Mouse (Mus musculus) liver, embryonic 12.5 days (tissue): ENCODE results near the gene Bax. TPM values are rescaled to one million over a fixed set of nuclear protein-coding genes. Genes with fewer than 3 reads are reported as not detected.

Source experiments
- microRNA-seq: library from miRNA; unstranded; fragments of <30 nt; microRNA quantifications from one replicate; pipeline ENCODE4, GENCODE M21; 2017
- polyA plus RNA-seq: library from polyadenylated mRNA; unstranded; fragments of >200 nt; fragmentation: Nextera tagmentation; extraction: Ambion mirVana; gene quantifications from 2 replicates; pipeline ENCODE4 v1.2.1, GENCODE M21; 2016

Bax gene
- polyA plus RNA-seq, 1 experiment from 2014 or later = 155 TPM

Small RNA genes within 50 kb of the gene (microRNA-seq; reads per million reads assigned to microRNA genes)
- 1.1 reads per million for gene Gm22133

Other genes starting within 250 kb of the Bax start
- gene Cd37, start 227.8 kb downstream of the Bax start, polyA plus RNA-seq = 14.0 and 14.6 TPM in 2 replicates
- not detected in 2 replicates for gene Slc6a16, start 225.8 kb downstream of the Bax start, polyA plus RNA-seq
- not detected in 2 replicates for gene Slc6a21, start 189.4 kb downstream of the Bax start, polyA plus RNA-seq
- gene Trpm4, start 133.1 kb downstream of the Bax start, polyA plus RNA-seq = 1.2 and 2.2 TPM in 2 replicates
- 0.08 and 0.23 TPM in 2 replicates for gene Hrc, start 131.6 kb downstream of the Bax start, polyA plus RNA-seq
- gene Ppfia3, start 99.9 kb downstream of the Bax start, polyA plus RNA-seq = 0.37 and 0.45 TPM in 2 replicates
- gene Lin7b, start 96.3 kb downstream of the Bax start, polyA plus RNA-seq = 0.38 TPM in 1 of 2 replicates, not detected in the other
- 170 and 179 TPM in 2 replicates for gene Snrnp70, start 71.2 kb downstream of the Bax start, polyA plus RNA-seq
- 0.05 and 0.10 TPM in 2 replicates for gene Kcna7, start 61.2 kb downstream of the Bax start, polyA plus RNA-seq
- gene Ntf5, start 53.2 kb downstream of the Bax start, polyA plus RNA-seq = 0.81 and 0.87 TPM in 2 replicates
- not detected in 2 replicates for gene Lhb, start 46.1 kb downstream of the Bax start, polyA plus RNA-seq
- 8.6 and 10.2 TPM in 2 replicates for gene Gys1, start 32.1 kb downstream of the Bax start, polyA plus RNA-seq
- gene Ruvbl2, start 28.8 kb downstream of the Bax start, polyA plus RNA-seq = 135 and 141 TPM in 2 replicates
- gene Ftl1, start 7.0 kb downstream of the Bax start, polyA plus RNA-seq = 7,751 and 8,218 TPM in 2 replicates
- gene Tulp2, start 15.0 kb upstream of the Bax start, polyA plus RNA-seq = 1.9 and 2.0 TPM in 2 replicates
- not detected in 2 replicates for gene Gm45808, start 19.9 kb upstream of the Bax start, polyA plus RNA-seq
- 2.8 and 3.1 TPM in 2 replicates for gene Dhdh, start 21.9 kb upstream of the Bax start, polyA plus RNA-seq
- gene Nucb1, start 43.5 kb upstream of the Bax start, polyA plus RNA-seq = 140 and 146 TPM in 2 replicates
- 157 and 165 TPM in 2 replicates for gene Ppp1r15a, start 59.4 kb upstream of the Bax start, polyA plus RNA-seq
- gene Plekha4, start 59.4 kb upstream of the Bax start, polyA plus RNA-seq = 0.80 and 0.87 TPM in 2 replicates
- 1.5 and 1.8 TPM in 2 replicates for gene Hsd17b14, start 88.0 kb upstream of the Bax start, polyA plus RNA-seq
- gene Bcat2, start 103.3 kb upstream of the Bax start, polyA plus RNA-seq = 50.4 and 54.7 TPM in 2 replicates
- gene Fgf21, start 148.6 kb upstream of the Bax start, polyA plus RNA-seq = not detected in 2 replicates
- 0.15 TPM in 1 of 2 replicates, not detected in the other for gene Fut1, start 150.4 kb upstream of the Bax start, polyA plus RNA-seq
- gene Izumo1, start 154.9 kb upstream of the Bax start, polyA plus RNA-seq = 0.20 and 0.23 TPM in 2 replicates
- 10.5 and 11.8 TPM in 2 replicates for gene Rasip1, start 160.6 kb upstream of the Bax start, polyA plus RNA-seq
- gene Mamstr, start 173.1 kb upstream of the Bax start, polyA plus RNA-seq = 0.69 and 0.81 TPM in 2 replicates
- gene Fut2, start 199.5 kb upstream of the Bax start, polyA plus RNA-seq = 0.05 TPM in 1 of 2 replicates, not detected in the other
- gene Ntn5, start 217.1 kb upstream of the Bax start, polyA plus RNA-seq = not detected in 2 replicates
- gene Sec1, start 227.5 kb upstream of the Bax start, polyA plus RNA-seq = 0.11 and 0.18 TPM in 2 replicates
- 0.93 and 1.0 TPM in 2 replicates for gene Car11, start 232.9 kb upstream of the Bax start, polyA plus RNA-seq
- 1.1 and 1.8 TPM in 2 replicates for gene Dbp, start 238.2 kb upstream of the Bax start, polyA plus RNA-seq
- 892 and 939 TPM in 2 replicates for gene Rpl18, start 248.6 kb upstream of the Bax start, polyA plus RNA-seq